Mouse (Mus musculus): ENCODE data around the gene Plin5. TPM values are rescaled to one million over a fixed set of nuclear protein-coding genes. Genes with fewer than 3 reads are reported as not detected.

The Plin5 gene
- total and polyA plus RNA-seq, 3 experiments, result not detected

GRCm38 (mm10) chr17:56131136-56131535 is 13.7 kb upstream of the Plin5 start:
- Histone ChIP-seq H3K4me3 (ENCODE audit: control insufficient read depth in 1 of 2, insufficient read depth in 1 of 2, low read depth in 2 of 2, low read length in 2 of 2) (no peak overlapping the region), H3K27ac (ENCODE audit: control insufficient read depth, low read depth, low read length) (no peak overlapping the region), H3K79me2 (ENCODE audit: control insufficient read depth, insufficient read depth, low read length, poor library complexity) (no peaks in the 10 kb centered on the region), H3K9ac (ENCODE audit: control insufficient read depth, low read depth, low read length, poor library complexity, severe bottlenecking) (no peak overlapping the region), H3K9me3 (replicated peaks; ENCODE audit: insufficient read depth, low read length) (no peaks in the 10 kb centered on the region), H3K4me1 (ENCODE audit: control insufficient read depth in 1 of 2, insufficient read depth in 2 of 2, low read length in 2 of 2) (peaks cover 0 to 3% of the 10 kb centered on the region in 2 experiments; a peak in 2 of 4 replicates), H3K27me3 (ENCODE audit: control insufficient read depth in 1 of 2, insufficient read depth in 2 of 2, low read length in 2 of 2) (no peaks in the 10 kb centered on the region), H3K36me3 (ENCODE audit: control insufficient read depth in 1 of 2, insufficient read depth in 2 of 2, low read length in 2 of 2) (peaks cover 0 to 2% of the 10 kb centered on the region in 2 experiments; a peak in 1 of 4 replicates)
- no peak for DNase-seq (ENCODE audit: low read depth, low spot score)
- no peak for TF ChIP-seq SIN3A (IDR thresholded peaks at IDR 0.05; ENCODE audit: low read length)
- no peak for TF ChIP-seq JUND (IDR thresholded peaks at IDR 0.05; ENCODE audit: low read depth, low read length)
- TF ChIP-seq POLR2AphosphoS5 (IDR thresholded peaks at IDR 0.05; ENCODE audit: borderline replicate concordance, low read depth, low read length), result no peak
- TF ChIP-seq EP300 (IDR thresholded peaks at IDR 0.05; ENCODE audit: low read depth in 1 of 2, low read length in 2 of 2), result no peak
- TF ChIP-seq BHLHE40 (IDR thresholded peaks at IDR 0.05; ENCODE audit: borderline replicate concordance, low read depth, low read length), result no peak
- no peak for TF ChIP-seq MAFK (IDR thresholded peaks at IDR 0.05; ENCODE audit: borderline replicate concordance, low read depth, low read length)
- no peak for TF ChIP-seq ZKSCAN1 (IDR thresholded peaks at IDR 0.05; ENCODE audit: low read depth, low read length)
- TF ChIP-seq CTCF (IDR thresholded peaks at IDR 0.05 in 2 of 3, conservative IDR thresholded peaks at IDR 0.05 in 1 of 3; ENCODE audit: control insufficient read depth in 1 of 3, insufficient read depth in 1 of 3, low read depth in 2 of 3, low read length in 3 of 3, poor library complexity in 1 of 3, severe bottlenecking in 1 of 3), result no peak
- no peak for TF ChIP-seq KAT2A (conservative IDR thresholded peaks at IDR 0.05; ENCODE audit: low read depth, low read length)
- no peak for TF ChIP-seq MAX (IDR thresholded peaks at IDR 0.05; ENCODE audit: low read length)
- no peak for TF ChIP-seq TBP (IDR thresholded peaks at IDR 0.05; ENCODE audit: low read depth, low read length)
- no peak for TF ChIP-seq GABPA (IDR thresholded peaks at IDR 0.05; ENCODE audit: low read depth, low read length)
- no peak for TF ChIP-seq MXI1 (IDR thresholded peaks at IDR 0.05; ENCODE audit: low read depth, low read length)
- no peak for TF ChIP-seq ZMIZ1 (IDR thresholded peaks at IDR 0.05; ENCODE audit: low read depth, low read length)
- TF ChIP-seq MAZ (IDR thresholded peaks at IDR 0.05; ENCODE audit: low read depth, low read length), result no peak

GRCm38 (mm10) chr17:56128246-56128645 is 10.8 kb upstream of the Plin5 start:
- no peak for DNase-seq (ENCODE audit: low read depth, low spot score)
- Histone ChIP-seq H3K9ac (ENCODE audit: control insufficient read depth, low read depth, low read length, poor library complexity, severe bottlenecking) (no peak overlapping the region), H3K27ac (ENCODE audit: control insufficient read depth, low read depth, low read length) (no peak overlapping the region), H3K9me3 (replicated peaks; ENCODE audit: insufficient read depth, low read length) (no peaks in the 10 kb centered on the region), H3K36me3 (ENCODE audit: control insufficient read depth in 1 of 2, insufficient read depth in 2 of 2, low read length in 2 of 2) (peaks cover 0 to 2% of the 10 kb centered on the region in 2 experiments; a peak in 1 of 4 replicates), H3K4me3 (ENCODE audit: control insufficient read depth in 1 of 2, insufficient read depth in 1 of 2, low read depth in 2 of 2, low read length in 2 of 2) (no peak overlapping the region), H3K27me3 (ENCODE audit: control insufficient read depth in 1 of 2, insufficient read depth in 2 of 2, low read length in 2 of 2) (no peaks in the 10 kb centered on the region), H3K79me2 (ENCODE audit: control insufficient read depth, insufficient read depth, low read length, poor library complexity) (no peaks in the 10 kb centered on the region), H3K4me1 (ENCODE audit: control insufficient read depth in 1 of 2, insufficient read depth in 2 of 2, low read length in 2 of 2) (peaks cover 0 to 3% of the 10 kb centered on the region in 2 experiments; a peak in 1 of 4 replicates)
- TF ChIP-seq MAX (IDR thresholded peaks at IDR 0.05; ENCODE audit: low read length), result no peak
- TF ChIP-seq SMC3 (IDR thresholded peaks at IDR 0.05; ENCODE audit: low read depth, low read length), result no peak
- TF ChIP-seq JUND (IDR thresholded peaks at IDR 0.05; ENCODE audit: low read depth, low read length), result no peak
- TF ChIP-seq KAT2A (conservative IDR thresholded peaks at IDR 0.05; ENCODE audit: low read depth, low read length), result no peak
- TF ChIP-seq USF2 (IDR thresholded peaks at IDR 0.05; ENCODE audit: borderline replicate concordance in 1 of 2, insufficient read depth in 1 of 2, low read depth in 1 of 2, low read length in 2 of 2), result no peak
- no peak for TF ChIP-seq EP300 (IDR thresholded peaks at IDR 0.05; ENCODE audit: low read depth in 1 of 2, low read length in 2 of 2)
